Mouse (Mus musculus) myocyte (in vitro differentiated cells): ENCODE data around the gene Sfrp4. TPM values are rescaled to one million over a fixed set of nuclear protein-coding genes. Genes with fewer than 3 reads are reported as not detected.

Experiments
- H3K27me3 ChIP-seq: one replicate; pipeline ENCODE4 v1.6.1; 2011; ENCODE audit not compliant: control insufficient read depth, insufficient read depth, insufficient read length
- H3K36me3 ChIP-seq: one replicate; pipeline ENCODE4 v1.6.1; 2011; ENCODE audit not compliant: control insufficient read depth, insufficient read depth
- H3K4me2 ChIP-seq: one replicate; pipeline ENCODE4 v1.6.1; 2011; ENCODE audit warnings: low read depth, control low read depth
- H3K4me3 ChIP-seq: one replicate; pipeline ENCODE4 v1.5.1; 2011; ENCODE audit warnings: mild to moderate bottlenecking, control low read depth, moderate library complexity
- H3K79me2 ChIP-seq: one replicate; pipeline ENCODE4 v1.6.1; 2011; ENCODE audit not compliant: control insufficient read depth, insufficient read depth
- H3ac ChIP-seq: one replicate; pipeline ENCODE4 v1.6.1; 2011; ENCODE audit not compliant: control insufficient read depth, insufficient read length
- CEBPB ChIP-seq: IDR thresholded peaks from 2 replicates; pipeline ENCODE4 v1.6.1; 2011; ENCODE audit warnings: mild to moderate bottlenecking, moderate library complexity; ENCODE audit not compliant: poor library complexity, insufficient read depth, severe bottlenecking
- MYOD1 ChIP-seq, 3 experiments: IDR thresholded peaks; one replicate each; pipeline ENCODE4 v1.6.1; 2011; ENCODE audit warnings: control low read depth in 2 of 3, low read depth in 2 of 3, mild to moderate bottlenecking in 2 of 3, moderate library complexity in 1 of 3; ENCODE audit not compliant: insufficient read length in 2 of 3, control insufficient read depth in 1 of 3
- POLR2AphosphoS2 ChIP-seq: IDR thresholded peaks from one replicate; pipeline ENCODE4 v1.6.1; 2011; ENCODE audit warnings: low read depth, control low read depth; ENCODE audit not compliant: insufficient read length
- SRF ChIP-seq: IDR thresholded peaks from one replicate; pipeline ENCODE4 v1.6.1; 2011; ENCODE audit warnings: low read depth; ENCODE audit not compliant: control insufficient read depth, insufficient read length
- TCF3 ChIP-seq: IDR thresholded peaks from one replicate; pipeline ENCODE4 v1.6.1; 2011; ENCODE audit warnings: low read depth, control low read depth; ENCODE audit not compliant: insufficient read length
- USF1 ChIP-seq: IDR thresholded peaks from one replicate; pipeline ENCODE4 v1.6.1; 2011; ENCODE audit warnings: low read depth, mild to moderate bottlenecking, control low read depth, moderate library complexity
- polyA plus RNA-seq: library from polyadenylated mRNA; unstranded; fragments of >200 nt; fragmentation: generic; extraction: Trizol; gene quantifications from one replicate; pipeline ENCODE4 v1.2.1, GENCODE M21; 2012; ENCODE audit warnings: missing spikeins

The Sfrp4 gene
- polyA plus RNA-seq, 1 experiment = 1.1 TPM

DNA sequence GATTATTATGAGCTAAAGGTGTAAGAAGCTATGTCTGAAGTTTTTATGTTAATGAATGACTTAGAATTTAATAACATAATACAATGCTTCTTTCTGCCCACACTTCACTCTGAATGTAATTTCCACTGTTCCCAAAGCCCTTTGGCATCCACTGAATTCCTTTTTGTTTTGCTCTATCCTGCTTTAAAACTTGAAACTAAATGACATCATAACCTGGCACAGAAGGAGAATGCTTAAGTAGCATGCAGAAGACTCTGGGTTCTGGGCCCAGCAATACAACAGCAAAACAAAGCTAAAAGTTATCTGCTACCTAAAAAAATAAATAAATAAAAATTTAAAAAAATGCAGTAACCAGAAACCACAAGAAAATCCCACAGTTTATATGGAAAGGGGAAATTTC is 51.7 kb downstream of the Sfrp4 start:
- Histone ChIP-seq H3K36me3 (no peaks in the 10 kb centered on the region), H3K27me3 (no peaks in the 10 kb centered on the region), H3K79me2 (no peaks in the 10 kb centered on the region), H3ac (no peak overlapping the region), H3K4me2 (no peak overlapping the region), H3K4me3 (no peak overlapping the region)
- TF ChIP-seq CEBPB (no peak), POLR2AphosphoS2 (no peak), SRF (no peak), MYOD1 (IDR thresholded peaks at IDR 0.05; ENCODE audit: control insufficient read depth in 1 of 3, insufficient read length in 2 of 3, low read depth in 2 of 3) (no peak), USF1 (no peak), TCF3 (no peak)

Other genes starting within 250 kb of the Sfrp4 start
- gene Stard3nl, start 227.3 kb upstream of the Sfrp4 start, polyA plus RNA-seq = 25.7 TPM
- gene Epdr1, start 3.2 kb upstream of the Sfrp4 start, polyA plus RNA-seq = 26.8 TPM
- gene Nme8, start 74.7 kb downstream of the Sfrp4 start, polyA plus RNA-seq = not detected
- 5.8 TPM for gene Gpr141, start 201.2 kb downstream of the Sfrp4 start, polyA plus RNA-seq